Mouse (Mus musculus): ENCODE data around the gene Cldn24.
"Not testable (repeated sequence)": the region's sequence is repeated elsewhere in the genome, so short reads cannot be mapped to it uniquely, and the experiment has no call there.

Gene Cldn24

DNA sequence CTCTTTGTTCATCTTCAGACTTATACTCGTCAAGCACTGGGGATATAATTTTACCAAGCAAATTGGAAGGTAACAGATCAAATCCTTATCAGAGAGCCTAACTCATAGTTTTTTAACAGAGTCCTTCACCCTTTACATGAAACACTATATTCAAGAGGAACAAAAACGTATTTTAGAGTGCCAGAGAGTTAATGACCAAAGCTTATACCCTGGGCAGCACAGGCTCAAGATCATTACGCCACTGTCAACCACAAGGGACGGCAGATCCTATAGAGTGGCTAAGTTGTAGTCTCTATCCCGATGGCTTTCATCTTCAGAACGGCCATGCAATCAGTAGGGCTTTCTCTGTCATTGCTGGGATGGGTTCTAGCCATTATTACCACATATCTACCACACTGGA, at the start of gene Cldn24:
Cldn24 (plus strand) TSS at position 301 of the 400 bp plus-strand sequence.
- in situ Hi-C loops (cut with MboI; ENCODE audit: low pct_unique_long_range_greater_than_20kb in 1 of 2, low sequenced_read_pairs in 2 of 2, unreplicated experiment in 1 of 2): no loop called here

DNA sequence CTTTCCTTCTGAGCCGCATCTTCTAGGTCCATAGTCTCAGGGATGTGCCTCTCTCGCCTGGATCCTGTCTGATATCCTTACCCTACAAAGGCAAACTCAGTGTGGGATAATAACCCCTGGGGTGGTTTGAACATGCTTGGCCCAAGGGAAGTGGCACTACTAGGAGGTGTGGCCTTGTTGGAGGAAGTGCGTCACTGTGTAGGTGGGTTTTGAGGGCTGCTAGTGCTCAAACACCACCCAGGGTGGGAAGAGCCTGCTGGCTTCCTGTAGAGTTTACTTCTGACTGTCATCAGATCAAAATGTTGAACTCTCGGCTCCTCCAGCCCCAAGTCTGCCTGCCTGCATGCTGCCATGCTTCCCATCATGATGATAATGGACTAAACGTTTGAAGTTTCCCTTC, 49.0 kb upstream of the Cldn24 start:
- in situ Hi-C loops (cut with MboI; ENCODE audit: low pct_unique_long_range_greater_than_20kb in 1 of 2, low sequenced_read_pairs in 2 of 2, unreplicated experiment in 1 of 2): no loop called here

DNA sequence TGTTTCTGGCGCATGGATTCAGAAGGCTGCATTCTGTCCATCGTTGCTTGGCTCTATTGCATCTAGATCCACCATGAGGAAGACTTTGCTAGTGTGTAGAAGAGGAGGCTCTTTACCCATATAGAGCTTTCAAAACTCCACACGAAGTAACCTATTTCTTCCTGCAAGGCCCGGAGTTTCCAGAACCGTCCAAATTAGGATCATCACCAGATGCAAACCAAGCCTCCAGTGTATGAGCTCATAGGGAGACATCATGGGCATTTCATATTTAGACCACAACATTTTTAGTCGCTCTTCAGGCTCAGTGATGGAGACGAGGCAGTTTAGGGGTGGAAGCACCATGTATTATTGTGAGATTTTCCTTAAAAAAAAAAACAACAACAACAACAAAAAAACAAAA, 44.5 kb upstream of the Cldn24 start:
- in situ Hi-C loops (cut with MboI; ENCODE audit: low pct_unique_long_range_greater_than_20kb in 1 of 2, low sequenced_read_pairs in 2 of 2, unreplicated experiment in 1 of 2): no loop called here

DNA sequence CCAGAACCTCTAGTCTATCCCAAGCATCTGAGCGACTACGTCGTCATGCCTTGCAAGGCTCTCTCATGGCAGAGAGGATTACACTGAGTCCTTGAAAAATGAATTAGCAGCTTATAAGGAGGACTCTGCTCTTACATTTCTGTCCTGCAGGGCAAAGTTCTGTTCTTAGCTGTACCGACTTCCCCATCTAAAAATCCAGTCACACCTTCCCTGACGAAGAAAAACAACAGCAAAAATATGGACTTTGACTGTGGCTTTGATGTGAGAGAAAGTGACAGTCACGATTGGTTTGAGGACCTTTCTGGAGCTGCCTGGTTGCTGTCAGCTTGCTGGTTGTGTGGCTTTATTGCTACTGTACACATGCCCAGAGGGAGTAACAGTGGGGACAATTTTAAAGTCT, 42.4 kb upstream of the Cldn24 start:
- in situ Hi-C loops (cut with MboI; ENCODE audit: low pct_unique_long_range_greater_than_20kb in 1 of 2, low sequenced_read_pairs in 2 of 2, unreplicated experiment in 1 of 2): no loop called here

DNA sequence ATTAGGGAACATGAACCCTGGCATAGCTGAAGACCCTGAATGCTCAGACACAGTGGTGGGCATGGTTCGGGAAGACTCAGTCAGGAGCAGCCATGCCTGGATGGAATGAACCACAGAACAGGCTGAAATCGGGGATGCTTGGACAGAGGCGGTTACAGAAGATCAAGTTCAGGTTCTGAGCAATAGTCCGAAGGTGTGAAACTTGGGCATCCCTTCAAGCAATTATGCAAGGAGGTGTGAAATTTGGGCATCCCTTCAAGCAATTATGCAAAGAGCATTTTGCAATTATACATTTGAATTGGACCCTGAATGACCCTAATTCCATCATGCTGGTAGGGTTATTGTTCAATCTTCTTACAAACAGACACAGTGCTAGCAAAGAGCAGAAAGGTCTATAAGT, 40.1 kb upstream of the Cldn24 start:
- in situ Hi-C loops (cut with MboI; ENCODE audit: low pct_unique_long_range_greater_than_20kb in 1 of 2, low sequenced_read_pairs in 2 of 2, unreplicated experiment in 1 of 2): no loop called here

DNA sequence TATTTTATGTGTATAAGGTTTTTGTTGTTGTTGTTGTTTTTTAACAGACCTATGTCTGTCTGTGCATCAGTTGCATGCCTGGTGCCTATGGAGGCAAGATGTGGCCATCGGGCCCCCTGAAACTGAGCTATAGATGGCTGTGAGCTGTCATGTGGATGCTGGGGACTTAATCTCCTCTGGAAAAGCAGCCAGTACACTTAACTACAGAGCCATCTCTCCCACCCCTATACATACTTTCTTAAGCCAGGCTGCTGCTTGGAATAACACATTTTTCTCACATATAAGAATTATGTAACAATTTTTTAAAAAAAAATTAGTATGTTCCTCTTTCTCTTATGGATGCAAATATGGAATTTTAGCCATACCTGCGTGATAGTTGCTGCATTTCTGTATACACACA, 38.4 kb upstream of the Cldn24 start:
- in situ Hi-C loops (cut with MboI; ENCODE audit: low pct_unique_long_range_greater_than_20kb in 1 of 2, low sequenced_read_pairs in 2 of 2, unreplicated experiment in 1 of 2): no loop called here

DNA sequence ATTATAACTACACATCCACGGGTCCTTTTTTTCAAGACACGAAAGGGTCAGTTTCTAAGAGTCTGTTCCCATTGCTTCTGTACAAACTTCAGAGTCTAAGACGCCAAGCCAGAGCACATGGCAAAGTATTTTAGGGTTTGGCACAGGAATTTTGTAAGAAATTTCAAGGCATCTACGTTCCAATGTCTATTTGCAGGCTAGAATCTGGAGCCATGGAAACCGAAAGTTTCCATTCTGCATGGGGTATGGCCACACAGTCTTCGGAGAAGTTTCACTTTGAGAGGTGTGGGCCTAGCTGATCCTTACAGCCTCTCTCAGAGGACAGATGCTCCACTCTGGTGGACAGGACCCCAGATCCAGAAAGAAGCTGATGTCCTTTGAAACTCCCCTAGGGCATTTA, 38.0 kb upstream of the Cldn24 start:
- in situ Hi-C loops (cut with MboI; ENCODE audit: low pct_unique_long_range_greater_than_20kb in 1 of 2, low sequenced_read_pairs in 2 of 2, unreplicated experiment in 1 of 2): no loop called here

DNA sequence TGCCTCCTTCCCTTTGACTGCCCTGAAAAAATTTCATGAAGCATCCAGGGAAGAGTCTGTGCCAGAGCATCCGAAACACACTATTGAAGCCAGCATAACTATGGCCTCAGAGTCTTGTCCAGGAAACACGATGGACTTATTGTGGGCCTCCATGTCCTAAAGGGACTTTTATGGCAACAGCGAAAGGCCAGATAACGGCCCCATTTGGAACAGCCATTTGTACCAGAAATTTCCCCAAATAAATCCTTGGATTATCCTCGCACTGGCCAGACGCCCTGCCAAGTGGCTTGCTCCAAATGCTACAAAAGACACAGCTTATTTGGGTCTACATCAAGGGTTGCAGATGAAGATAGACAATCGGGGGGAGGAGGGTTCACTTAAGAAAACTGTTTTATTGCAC, 37.5 kb upstream of the Cldn24 start:
- in situ Hi-C loops (cut with MboI; ENCODE audit: low pct_unique_long_range_greater_than_20kb in 1 of 2, low sequenced_read_pairs in 2 of 2, unreplicated experiment in 1 of 2): no loop called here

DNA sequence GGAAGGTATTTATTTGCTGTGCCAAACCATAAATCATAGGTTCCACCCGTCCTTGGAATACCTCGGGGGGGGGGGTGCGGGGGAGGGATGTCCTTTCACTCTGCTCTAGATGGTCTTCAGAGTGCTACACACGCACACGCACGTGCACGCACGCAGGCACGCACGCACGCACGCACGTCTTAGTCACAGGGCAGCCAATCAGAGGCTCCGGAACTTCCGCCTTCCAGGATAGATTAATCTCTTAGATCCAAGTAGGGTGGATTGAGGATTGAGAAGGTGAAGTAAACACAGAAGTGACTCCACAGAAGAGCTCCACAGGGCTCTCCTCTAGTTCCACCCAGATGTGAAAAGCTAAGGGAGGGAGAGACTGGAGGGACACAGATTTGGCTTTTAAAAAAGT, 35.6 kb upstream of the Cldn24 start:
- in situ Hi-C loops (cut with MboI; ENCODE audit: low pct_unique_long_range_greater_than_20kb in 1 of 2, low sequenced_read_pairs in 2 of 2, unreplicated experiment in 1 of 2): no loop called here

DNA sequence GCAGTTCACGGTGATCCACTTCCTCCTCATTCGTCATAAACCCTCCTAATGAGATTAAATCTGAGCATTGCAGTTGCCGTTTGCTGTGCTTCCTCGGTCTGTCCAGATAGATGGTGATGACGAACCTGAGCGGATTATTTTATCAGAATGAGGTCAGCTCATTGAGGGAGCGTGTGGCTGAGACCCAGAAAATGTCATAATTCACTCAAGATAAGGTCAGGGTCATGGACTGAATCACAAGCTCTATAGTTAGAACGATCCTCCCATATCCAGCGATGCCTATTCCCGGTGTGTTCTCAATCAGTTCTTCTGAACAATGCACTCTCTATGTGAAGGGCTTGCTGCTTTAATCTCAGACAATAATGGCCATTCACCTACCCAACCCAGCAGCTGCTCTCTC, 34.2 kb upstream of the Cldn24 start:
- in situ Hi-C loops (cut with MboI; ENCODE audit: low pct_unique_long_range_greater_than_20kb in 1 of 2, low sequenced_read_pairs in 2 of 2, unreplicated experiment in 1 of 2): no loop called here

DNA sequence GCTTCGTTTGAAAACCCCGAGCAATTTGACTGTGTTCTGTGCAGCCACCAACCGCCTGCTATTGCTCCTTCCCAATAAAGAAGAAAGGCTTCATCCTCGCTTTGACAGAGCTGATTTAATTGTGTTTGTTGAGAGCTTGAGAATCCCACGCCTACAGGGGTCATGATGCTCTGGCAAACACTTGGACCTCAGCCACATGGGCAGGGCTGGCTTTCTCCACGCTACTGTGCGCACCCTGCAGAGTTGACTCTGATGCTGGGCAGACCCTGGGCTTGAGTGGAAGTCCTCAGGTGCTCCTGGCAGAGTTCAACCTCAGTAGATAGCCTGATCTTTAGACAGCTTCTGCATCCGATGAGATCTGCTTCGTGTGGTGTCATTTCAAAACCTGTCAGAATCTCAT, 30.0 kb upstream of the Cldn24 start:
- in situ Hi-C loops (cut with MboI; ENCODE audit: low pct_unique_long_range_greater_than_20kb in 1 of 2, low sequenced_read_pairs in 2 of 2, unreplicated experiment in 1 of 2): no loop called here

DNA sequence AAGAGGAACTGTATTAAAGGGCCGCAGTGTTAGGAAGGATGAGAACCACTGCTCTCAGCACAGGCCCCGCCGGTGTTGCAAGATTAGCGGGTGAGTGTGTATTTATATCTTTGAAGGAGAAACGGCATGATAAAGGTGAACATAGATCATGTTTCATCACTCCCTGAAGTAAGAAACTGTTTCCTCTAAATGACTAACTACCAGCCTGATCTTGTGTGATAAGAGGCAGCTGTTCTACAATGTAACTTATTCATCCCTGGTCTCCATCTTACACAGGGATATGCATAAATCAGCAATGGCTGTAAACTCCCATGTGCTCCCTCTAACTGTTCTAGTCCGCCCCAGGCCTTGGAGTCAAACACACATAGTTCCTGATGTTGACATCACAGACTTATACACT, 22.5 kb upstream of the Cldn24 start:
- in situ Hi-C loops (cut with MboI; ENCODE audit: low pct_unique_long_range_greater_than_20kb in 1 of 2, low sequenced_read_pairs in 2 of 2, unreplicated experiment in 1 of 2): no loop called here

DNA sequence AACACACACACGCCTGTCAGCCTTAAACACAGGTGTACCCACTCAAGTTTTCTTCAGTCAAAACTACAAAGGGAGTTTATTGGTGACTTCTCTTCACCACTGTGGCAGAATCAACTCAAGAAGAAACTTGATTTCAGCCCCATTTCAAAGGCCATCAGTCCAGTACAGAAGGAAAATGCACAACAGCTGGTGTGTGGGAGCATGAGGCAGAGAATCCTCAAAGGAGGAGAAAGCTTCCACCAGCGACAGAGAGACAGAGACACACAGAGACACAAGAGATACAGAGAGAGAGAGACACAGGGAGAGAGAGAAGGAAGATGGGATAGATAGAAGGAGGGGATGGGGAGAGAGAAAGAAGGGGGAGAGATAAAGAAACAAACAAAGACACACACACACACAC, 19.6 kb upstream of the Cldn24 start:
- in situ Hi-C loops (cut with MboI; ENCODE audit: low pct_unique_long_range_greater_than_20kb in 1 of 2, low sequenced_read_pairs in 2 of 2, unreplicated experiment in 1 of 2): no loop called here

DNA sequence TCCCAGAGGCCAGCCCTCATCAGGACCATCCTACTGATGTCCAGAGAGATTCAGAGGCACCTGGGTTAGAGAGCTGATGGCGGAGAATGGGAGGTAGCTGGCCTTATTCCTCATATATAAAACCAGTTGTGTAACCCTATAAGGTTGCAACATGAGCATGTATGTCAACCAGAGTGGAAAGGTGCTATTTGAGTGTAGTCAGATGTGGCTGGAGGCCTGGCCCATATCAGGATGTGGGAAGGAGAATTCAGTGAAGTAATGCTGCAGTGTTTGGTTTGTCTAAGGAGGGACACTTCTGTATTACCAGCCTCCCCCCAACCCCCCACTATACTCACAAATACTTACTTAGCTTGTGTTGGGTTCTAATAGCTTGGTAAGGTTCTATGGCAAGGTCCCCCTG, 17.7 kb upstream of the Cldn24 start:
- in situ Hi-C loops (cut with MboI; ENCODE audit: low pct_unique_long_range_greater_than_20kb in 1 of 2, low sequenced_read_pairs in 2 of 2, unreplicated experiment in 1 of 2): no loop called here

DNA sequence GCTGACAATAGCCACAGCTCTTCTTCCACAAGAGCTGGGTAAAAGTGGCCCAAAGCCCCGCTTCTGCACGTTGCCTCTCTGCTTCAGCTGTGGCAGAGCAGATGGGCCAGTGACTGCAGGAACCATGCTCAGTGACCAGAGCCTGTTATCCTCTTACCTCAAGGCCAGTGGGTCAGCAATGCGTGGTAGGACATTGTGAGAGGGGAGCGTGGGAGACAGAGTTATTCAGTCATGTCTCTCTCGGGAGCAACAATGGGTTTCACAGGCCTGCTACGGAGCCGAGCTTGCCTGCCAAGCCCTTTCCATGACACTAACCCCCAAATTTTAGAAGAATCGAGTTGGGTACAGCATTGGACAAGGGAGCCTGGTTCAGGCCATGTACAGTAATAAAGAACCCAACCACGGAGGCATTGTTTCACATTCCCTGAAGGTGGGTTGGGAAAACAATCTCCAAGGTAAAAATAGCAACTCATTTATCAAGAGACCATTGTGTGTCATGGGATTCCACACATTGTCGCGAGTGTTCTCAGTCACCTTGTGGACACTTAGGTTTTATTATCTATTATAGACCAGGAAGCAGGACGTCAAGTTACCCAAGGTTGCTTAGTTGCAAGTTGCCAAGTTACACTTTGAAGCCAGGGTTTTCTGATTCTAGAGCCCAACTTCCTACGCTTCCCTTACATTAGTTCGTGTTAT, 11.8 kb upstream of the Cldn24 start:
- in situ Hi-C loops (cut with MboI; ENCODE audit: low pct_unique_long_range_greater_than_20kb in 1 of 2, low sequenced_read_pairs in 2 of 2, unreplicated experiment in 1 of 2): no loop called here

DNA sequence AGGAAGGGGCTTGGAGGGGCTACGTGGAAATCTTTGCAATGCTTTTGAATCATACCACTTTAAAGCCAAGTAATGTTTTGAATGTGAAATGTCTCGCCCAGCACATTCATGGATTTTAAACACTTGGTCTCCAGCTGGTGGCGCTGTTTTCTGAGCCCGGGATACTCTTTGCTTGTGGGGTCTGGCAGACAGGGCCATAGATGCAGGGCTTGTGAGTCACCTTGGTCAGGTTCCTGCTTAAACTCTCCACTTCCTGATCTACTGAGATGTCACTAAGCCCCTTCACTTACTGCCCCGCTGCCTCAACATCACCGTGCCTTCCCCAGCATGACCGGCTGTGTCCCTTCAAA, 11.3 kb upstream of the Cldn24 start:
- in situ Hi-C loops (cut with MboI; ENCODE audit: low pct_unique_long_range_greater_than_20kb in 1 of 2, low sequenced_read_pairs in 2 of 2, unreplicated experiment in 1 of 2): no loop called here

DNA sequence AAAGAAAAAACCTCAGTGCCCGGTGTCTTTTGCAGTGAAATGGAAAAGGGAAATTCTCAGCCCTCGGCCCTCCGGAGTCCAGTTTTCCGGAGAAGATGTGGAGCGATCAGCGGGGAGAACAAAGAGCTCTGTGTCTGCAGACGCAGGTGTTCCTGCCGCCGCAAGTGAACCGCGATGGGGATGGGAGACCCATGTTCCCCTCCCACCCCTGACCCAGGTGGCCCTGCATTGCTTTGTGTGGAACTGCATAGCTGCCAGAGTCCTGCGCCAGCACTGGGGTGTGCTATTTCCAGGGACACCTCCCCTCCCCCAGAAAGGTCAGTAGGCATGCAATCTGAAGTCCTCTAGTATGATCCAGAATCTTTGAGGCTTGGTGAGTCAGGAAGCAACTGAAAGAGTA, 10.7 kb upstream of the Cldn24 start:
- in situ Hi-C loops (cut with MboI; ENCODE audit: low pct_unique_long_range_greater_than_20kb in 1 of 2, low sequenced_read_pairs in 2 of 2, unreplicated experiment in 1 of 2): no loop called here

DNA sequence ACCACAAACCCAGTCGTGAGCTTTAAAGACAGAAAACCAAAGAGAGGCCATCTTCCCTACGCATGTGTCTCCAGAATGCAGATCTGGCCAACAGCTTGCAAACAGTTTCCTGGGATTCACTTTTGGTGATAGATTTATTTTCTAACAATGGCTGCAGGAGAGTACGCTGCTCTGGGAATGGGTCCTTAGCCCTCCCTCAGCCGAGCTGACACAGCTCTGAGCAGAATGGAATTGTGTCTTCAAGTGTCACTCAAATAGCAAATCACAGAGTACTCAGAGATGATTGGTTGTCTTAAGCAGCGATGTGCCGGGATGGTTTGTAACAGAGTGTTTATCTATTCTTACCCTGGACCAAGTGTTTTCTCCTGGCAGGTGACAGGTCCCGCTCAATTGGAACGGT, 2.9 kb upstream of the Cldn24 start:
- in situ Hi-C loops (cut with MboI; ENCODE audit: low pct_unique_long_range_greater_than_20kb in 1 of 2, low sequenced_read_pairs in 2 of 2, unreplicated experiment in 1 of 2): no loop called here

DNA sequence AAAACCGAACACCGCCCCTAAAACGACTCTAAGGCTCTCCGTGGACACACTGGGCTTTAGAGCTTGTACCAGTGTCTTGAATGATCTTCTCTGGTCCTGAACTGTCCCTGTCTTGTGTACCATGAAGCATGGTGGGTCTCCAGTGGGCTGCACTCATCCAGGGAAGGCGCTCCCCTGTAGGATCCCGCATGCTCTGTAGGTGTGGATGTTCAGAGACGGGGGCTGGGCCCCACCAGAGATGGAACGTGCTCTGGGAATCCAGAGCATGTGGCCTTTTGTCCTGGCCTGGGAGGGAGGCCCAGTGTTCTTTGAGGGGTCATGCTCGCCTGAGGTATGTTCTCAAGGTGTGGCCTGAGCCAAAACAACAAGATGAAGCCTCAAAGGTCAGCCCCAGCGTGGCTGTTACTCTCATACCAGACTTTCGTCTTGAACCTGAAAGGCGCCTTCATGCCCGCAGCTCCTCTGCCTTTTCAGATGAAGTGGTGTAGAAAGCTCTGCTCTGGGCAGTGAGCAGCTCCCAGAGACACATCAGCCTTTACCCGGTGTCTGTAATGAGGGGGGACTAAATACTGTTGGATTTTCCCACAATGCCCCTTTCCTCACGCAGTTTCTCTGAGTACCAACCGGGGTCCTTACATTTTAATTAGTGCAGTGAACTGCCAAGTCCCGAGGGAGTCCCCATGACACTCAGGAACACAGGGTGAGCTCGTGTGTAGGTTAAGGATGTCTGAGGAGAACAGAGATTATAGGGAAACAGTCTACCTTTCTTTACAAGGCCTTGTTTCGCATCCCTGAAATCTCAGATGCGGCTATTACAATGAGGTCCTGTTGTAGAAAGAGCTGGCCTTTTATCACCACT, 800 bp upstream of the Cldn24 start:
- in situ Hi-C loops (cut with MboI; ENCODE audit: low pct_unique_long_range_greater_than_20kb in 1 of 2, low sequenced_read_pairs in 2 of 2, unreplicated experiment in 1 of 2): no loop called here

DNA sequence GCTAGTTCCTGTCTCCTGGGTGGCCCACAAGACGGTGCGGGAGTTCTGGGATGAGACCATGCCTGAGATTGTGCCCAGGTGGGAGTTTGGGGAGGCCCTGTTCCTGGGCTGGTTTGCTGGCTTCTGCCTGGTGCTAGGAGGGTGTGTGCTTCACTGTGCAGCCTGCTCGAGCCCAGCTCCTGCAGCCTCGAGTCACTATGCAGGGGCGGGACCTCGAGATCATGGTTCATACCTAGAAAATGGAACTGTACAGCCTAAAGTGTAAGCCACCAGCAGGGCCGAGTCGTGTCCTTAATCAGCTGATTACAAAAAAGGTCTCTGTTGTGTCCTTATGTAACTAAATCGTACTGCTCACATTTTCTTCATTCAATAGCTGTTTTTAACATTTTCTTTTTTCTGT, 598 bp downstream of the Cldn24 start:
- in situ Hi-C loops (cut with MboI; ENCODE audit: low pct_unique_long_range_greater_than_20kb in 1 of 2, low sequenced_read_pairs in 2 of 2, unreplicated experiment in 1 of 2): not testable (repeated sequence)

All from mouse embryonic stem cell (cell line).